Mouse (Mus musculus) liver, adult 2 months (tissue): ENCODE data around the gene Nt5c2. TPM values are rescaled to one million over a fixed set of nuclear protein-coding genes. Genes with fewer than 3 reads are reported as not detected.

Experiments
- DNase-seq: peaks from one replicate; pipeline ENCODE4 v3.0.0-alpha.2; 2011; ENCODE audit warnings: low read depth, low spot score; ENCODE audit errors: extremely low read depth
- H3K27ac ChIP-seq: fragments of 200-500 bp; replicated peaks from 2 replicates; pipeline ENCODE4 v1.5.1; 2012; ENCODE audit warnings: low read depth, mild to moderate bottlenecking, control low read depth, inconsistent platforms, low read length; ENCODE audit not compliant: insufficient read depth
- H3K27me3 ChIP-seq: fragments of 200-500 bp; 2 replicates; pipeline ENCODE4 v1.6.1; 2012; ENCODE audit warnings: mild to moderate bottlenecking, moderate library complexity, low read length, inconsistent platforms; ENCODE audit not compliant: control insufficient read depth, insufficient read depth
- H3K36me3 ChIP-seq: fragments of 200-500 bp; 2 replicates; pipeline ENCODE4 v1.6.1; 2012; ENCODE audit warnings: low read length, inconsistent platforms; ENCODE audit not compliant: control insufficient read depth, insufficient read depth
- H3K4me1 ChIP-seq: fragments of 200-500 bp; 2 replicates; pipeline ENCODE4 v1.6.1; 2011; ENCODE audit warnings: low read length; ENCODE audit not compliant: control insufficient read depth, insufficient read depth
- H3K4me3 ChIP-seq: fragments of 200-500 bp; 2 replicates; pipeline ENCODE4 v1.5.1; 2011; ENCODE audit warnings: low read depth, mild to moderate bottlenecking, control low read depth, low read length, moderate library complexity; ENCODE audit not compliant: insufficient read depth
- H3K79me2 ChIP-seq: fragments of 200-500 bp; 2 replicates; pipeline ENCODE4 v1.6.1; 2012; ENCODE audit warnings: inconsistent platforms, mild to moderate bottlenecking, low read length, moderate library complexity; ENCODE audit not compliant: control insufficient read depth, insufficient read depth
- H3K9ac ChIP-seq: fragments of 200-500 bp; 2 replicates; pipeline ENCODE4 v1.6.1; 2012; ENCODE audit warnings: low read depth, mild to moderate bottlenecking, control low read depth, inconsistent platforms, low read length
- CTCF ChIP-seq: fragments of 200-500 bp; IDR thresholded peaks from 2 replicates; pipeline ENCODE4 v1.5.1; 2011; ENCODE audit warnings: low read depth, low read length, control low read depth
- POLR2A ChIP-seq: fragments of 200-500 bp; IDR thresholded peaks from 2 replicates; pipeline ENCODE4 v1.6.1; 2011; ENCODE audit warnings: low read length, control low read depth; ENCODE audit not compliant: insufficient read depth; ENCODE audit errors: extremely low read depth
- WGBS: fragments of 180-500 bp; shearing (Covaris S2); methylation state at CpG from one replicate; pipeline ENCODE4 v1.1.7; 2018; 5-methylcytosine and 5-hydroxymethylcytosine counted together
- polyA plus RNA-seq: library from polyadenylated mRNA; depleted of rRNA; stranded (reverse); fragments of >200 nt; gene quantifications from 2 replicates; pipeline ENCODE4 v1.2.3, GENCODE M21; 2012
- total RNA-seq: library from RNA; depleted of rRNA; stranded (reverse); fragments of >200 nt; gene quantifications from 2 replicates; pipeline ENCODE4 v1.2.3, GENCODE M21; 2014

Nt5c2 gene
- total and polyA plus RNA-seq, 2 experiments, result 7.5 to 12.6 TPM

DNA sequence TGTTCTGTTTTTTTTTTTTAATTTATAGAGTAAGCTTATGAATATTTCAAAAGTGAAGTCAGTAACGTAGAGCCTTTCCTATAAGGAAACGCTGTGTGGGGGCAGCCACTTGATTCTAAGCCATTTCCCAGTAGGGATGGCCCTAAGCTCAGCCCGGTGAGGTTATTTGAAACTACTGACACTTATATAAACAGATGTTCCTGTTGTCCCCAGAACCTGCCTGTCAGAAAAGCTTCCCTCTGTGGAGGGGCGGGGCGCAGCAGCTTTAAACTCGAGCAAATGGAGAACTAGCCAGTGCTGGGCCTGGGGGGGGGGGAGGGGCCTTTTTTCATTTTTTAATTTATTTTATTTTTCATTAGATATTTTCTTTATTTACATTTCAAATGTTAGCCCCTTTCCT, 150.9 kb downstream of the Nt5c2 start:
- no peaks in the 10 kb centered on the region for H3K4me1 ChIP-seq
- no peak for DNase-seq
- H3K27ac ChIP-seq, result no peak overlapping the region
- no peaks in the 10 kb centered on the region for H3K79me2 ChIP-seq
- WGBS, result 80% methylated on average over 6 of the region's 6 CpGs
- H3K27me3 ChIP-seq, result no peaks in the 10 kb centered on the region
- H3K4me3 ChIP-seq, result no peak overlapping the region
- H3K36me3 ChIP-seq, result no peaks in the 10 kb centered on the region; the same call in 1 of the 2 replicates
- H3K9ac ChIP-seq, result no peak overlapping the region
- TF ChIP-seq POLR2A (no peak), CTCF (no peak)

DNA sequence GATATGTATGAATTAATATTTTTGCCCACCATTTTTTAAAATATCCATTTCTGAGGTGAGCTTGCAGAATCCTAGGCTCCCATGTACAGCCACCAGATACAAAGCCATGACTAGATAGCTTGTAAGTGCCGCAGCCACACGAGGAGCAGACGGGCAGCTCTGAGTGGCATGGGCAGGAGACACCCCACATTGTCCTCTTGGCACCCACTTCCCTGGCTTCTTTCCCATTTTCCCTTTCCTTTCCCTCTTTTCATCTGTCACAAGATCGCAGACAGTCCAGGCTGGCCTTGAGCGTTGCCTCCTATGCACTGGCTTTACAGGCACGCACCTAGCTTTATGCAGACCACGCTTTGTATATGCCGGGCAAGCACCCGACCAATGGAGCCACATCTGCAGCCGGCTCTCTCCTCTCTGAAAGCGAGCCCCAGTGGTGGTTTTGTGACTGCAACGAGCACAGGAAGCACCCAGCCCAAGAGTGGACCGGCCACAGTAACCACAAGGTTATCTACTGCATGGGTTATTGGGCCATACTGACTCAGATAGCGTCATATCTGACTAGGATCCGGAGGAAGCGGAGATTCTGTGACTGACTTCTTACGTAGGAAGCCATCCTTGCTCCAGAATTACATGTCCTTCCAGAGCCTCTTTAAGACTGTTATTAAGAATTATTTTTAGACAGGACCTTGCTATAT, 151.6 kb downstream of the Nt5c2 start:
- no peak for DNase-seq
- Histone ChIP-seq H3K36me3 (no peaks in the 10 kb centered on the region; the same call in 1 of the 2 replicates), H3K27ac (no peak overlapping the region), H3K4me3 (no peak overlapping the region), H3K9ac (no peak overlapping the region), H3K4me1 (no peaks in the 10 kb centered on the region), H3K79me2 (no peaks in the 10 kb centered on the region), H3K27me3 (no peaks in the 10 kb centered on the region)
- WGBS, result 74% methylated on average over 17 of the region's 17 CpGs
- no peak for TF ChIP-seq POLR2A
- no peak for TF ChIP-seq CTCF

DNA sequence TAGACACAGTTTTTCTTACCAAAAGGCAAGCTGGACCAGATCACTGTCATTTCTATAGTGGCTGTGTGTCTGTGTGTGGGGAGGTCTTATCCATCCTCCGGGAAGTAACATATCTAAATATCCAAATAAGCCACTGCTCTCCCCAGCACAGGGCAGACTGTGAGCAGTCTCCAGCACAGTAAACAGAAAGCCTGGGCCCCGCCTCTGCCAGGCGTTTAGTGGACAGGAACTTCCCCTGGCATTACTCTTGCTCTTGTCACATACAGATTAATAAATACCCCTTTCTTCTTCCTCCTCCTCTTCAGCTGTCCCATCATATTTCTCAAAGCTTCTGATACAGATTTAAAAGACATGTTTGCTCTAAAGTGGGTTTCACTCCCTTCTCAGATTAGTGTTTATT, 152.4 kb downstream of the Nt5c2 start:
- H3K36me3 ChIP-seq, result no peaks in the 10 kb centered on the region; the same call in 1 of the 2 replicates
- TF ChIP-seq CTCF (no peak), POLR2A (no peak)
- no peaks in the 10 kb centered on the region for H3K79me2 ChIP-seq
- H3K4me1 ChIP-seq, result no peaks in the 10 kb centered on the region
- WGBS, result 55% methylated on average over 3 of the region's 3 CpGs
- no peak for DNase-seq
- H3K9ac ChIP-seq, result no peak overlapping the region
- no peaks in the 10 kb centered on the region for H3K27me3 ChIP-seq
- H3K27ac ChIP-seq, result no peak overlapping the region
- no peak overlapping the region for H3K4me3 ChIP-seq

- Histone ChIP-seq H3K27me3 (no peaks in the 10 kb centered on the region), H3K4me1 (no peaks in the 10 kb centered on the region), H3K27ac (no peak overlapping the region), H3K79me2 (no peaks in the 10 kb centered on the region), H3K9ac (no peak overlapping the region), H3K4me3 (no peak overlapping the region), H3K36me3 (no peaks in the 10 kb centered on the region; the same call in 1 of the 2 replicates)
- TF ChIP-seq CTCF (no peak), POLR2A (no peak)
- WGBS, result 85% methylated on average over 7 of the region's 7 CpGs
- DNase-seq, result no peak
These were observed 156.8 kb downstream of the Nt5c2 start for GRCm38 (mm10) chr19:46858200-46858599.

DNA sequence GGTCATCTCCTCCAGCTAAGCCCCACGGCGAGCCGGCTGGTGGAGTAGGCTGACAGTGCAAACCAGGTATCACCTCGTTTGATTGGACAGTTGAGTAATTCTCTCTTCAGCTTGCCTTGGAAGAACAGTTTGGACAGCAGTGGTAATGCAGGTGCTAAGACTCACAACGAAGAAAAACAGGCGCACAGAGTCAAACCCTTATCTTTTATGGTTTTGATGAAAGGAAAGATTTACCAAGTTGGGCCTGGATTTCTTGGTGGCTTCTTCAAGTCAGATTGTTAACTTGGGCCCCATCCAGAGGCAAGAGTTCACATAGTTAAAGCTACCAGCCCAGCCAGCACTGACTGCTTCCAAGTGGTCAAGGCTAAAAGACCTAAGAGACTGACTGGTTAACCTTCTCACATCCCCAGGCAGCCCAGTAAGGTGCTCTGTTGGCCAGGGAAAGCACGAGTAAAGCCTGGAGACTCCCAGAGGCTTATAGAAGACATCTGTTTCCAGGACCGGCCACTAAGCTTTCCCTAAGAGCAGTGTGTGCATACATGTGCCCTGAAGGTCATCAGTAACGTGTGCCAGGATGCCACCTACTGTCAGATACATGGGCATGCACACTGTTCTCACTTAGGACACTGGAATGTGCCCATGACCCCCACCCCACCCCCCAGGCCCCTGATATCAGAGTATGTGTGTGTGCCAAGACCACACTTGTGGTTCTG, 157.5 kb downstream of the Nt5c2 start:
- 71% methylated on average over 9 of the region's 9 CpGs for WGBS
- Histone ChIP-seq H3K9ac (no peak overlapping the region), H3K27ac (no peak overlapping the region)

DNA sequence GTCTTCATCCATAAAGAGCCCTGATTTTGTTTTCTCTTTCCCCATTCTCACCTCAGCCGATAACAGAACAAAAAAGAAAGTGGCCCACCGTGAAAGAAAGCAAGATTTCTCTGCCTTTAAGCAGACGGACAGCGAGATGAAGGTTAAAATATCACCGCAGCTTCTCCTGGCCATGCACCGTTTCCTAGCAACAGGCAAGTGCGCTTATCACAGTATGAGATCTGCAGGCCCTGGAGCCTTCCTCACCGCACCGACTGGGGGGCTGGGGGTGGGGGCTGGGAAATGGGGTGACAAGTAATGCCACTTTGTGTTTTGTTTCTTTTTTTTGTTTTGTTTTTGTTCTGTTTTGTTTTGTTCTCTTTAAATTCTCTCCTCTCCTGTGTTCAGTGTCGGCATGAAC, 158.2 kb downstream of the Nt5c2 start:
- Histone ChIP-seq H3K36me3 (no peaks in the 10 kb centered on the region; the same call in 1 of the 2 replicates), H3K4me1 (no peaks in the 10 kb centered on the region), H3K27ac (no peak overlapping the region), H3K9ac (no peak overlapping the region), H3K27me3 (no peaks in the 10 kb centered on the region), H3K79me2 (no peaks in the 10 kb centered on the region), H3K4me3 (no peak overlapping the region)
- TF ChIP-seq POLR2A (no peak), CTCF (no peak)
- WGBS, result 81% methylated on average over 10 of the region's 10 CpGs
- no peak for DNase-seq

More for the DNA sequence above, 157.5 kb downstream of the Nt5c2 start:
- no peaks in the 10 kb centered on the region for H3K4me1 ChIP-seq
- H3K27me3 ChIP-seq, result no peaks in the 10 kb centered on the region
- TF ChIP-seq CTCF (peak; percentile 53), POLR2A (no peak)
- no peaks in the 10 kb centered on the region; the same call in 1 of the 2 replicates for H3K36me3 ChIP-seq
- H3K4me3 ChIP-seq, result no peak overlapping the region
- no peaks in the 10 kb centered on the region for H3K79me2 ChIP-seq
- DNase-seq, result peak; percentile 40
